Mouse (Mus musculus) megakaryocyte, embryonic 14.5 days (primary cell): ENCODE measurements around the gene Smyd3.

ENCODE experiments used
- FLI1 ChIP-seq: IDR thresholded peaks from 2 replicates; pipeline ENCODE4 v1.6.1; 2012; ENCODE audit warnings: low read length, inconsistent platforms, mixed read lengths
- GATA1 ChIP-seq: IDR thresholded peaks from 3 replicates; pipeline ENCODE4 v1.6.1; 2012; ENCODE audit warnings: mixed read lengths, low read length, inconsistent platforms, borderline replicate concordance

DNA sequence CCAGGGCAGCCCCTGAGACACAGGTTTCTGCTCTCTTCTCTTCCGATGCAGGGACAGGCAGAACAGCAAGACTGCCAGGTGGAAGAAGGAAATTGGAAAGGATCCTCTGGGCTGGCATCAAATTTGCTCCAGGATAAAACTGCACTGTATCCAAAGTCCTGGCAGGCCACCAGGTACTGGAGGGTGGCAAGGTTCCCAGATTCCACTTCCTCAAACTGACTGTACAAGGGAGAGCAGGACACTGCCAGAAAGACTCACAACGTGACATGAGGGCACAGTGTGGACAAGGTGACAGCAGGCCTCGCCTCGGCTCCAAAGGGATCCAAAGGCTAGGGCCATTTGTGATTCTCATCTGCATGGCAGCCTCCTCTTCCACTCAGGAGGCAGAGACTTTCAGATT, 505.6 kb downstream of the Smyd3 start:
- TF ChIP-seq GATA1, result no peak
- no peak for TF ChIP-seq FLI1
